8 mouse cellular contexts compared by ENCODE assay signal in genomic region chr14:32321732-32322685, GRCm38 (mm10). TPM values are rescaled to one million over a fixed set of nuclear protein-coding genes. Genes with fewer than 3 reads are reported as not detected.
DNase-seq lines count a peak whose midpoint lies in the region; ATAC-seq and TF ChIP-seq lines count a peak whose summit lies in the region.

TSS of gene Ogdhl (plus strand) at chr14:32322019.

- 3% methylated on average over 50 of the region's 50 CpGs for WGBS in lung, embryonic 14.5 days

- no peaks in the 10 kb centered on the region for H3K9me3 ChIP-seq in lung, embryonic 14.5 days (ENCODE audit: low read depth, low read length)

- peak within 1 kb of the TSS; percentile 60 for H3K9ac ChIP-seq in lung, embryonic 14.5 days

- no peaks in the 10 kb centered on the region for H3K27me3 ChIP-seq in lung, embryonic 14.5 days (ENCODE audit: insufficient read depth, low read length)

- H3K4me2 ChIP-seq in lung, embryonic 14.5 days, result peak within 1 kb of the TSS; percentile 79

- H3K4me1 ChIP-seq in lung, embryonic 14.5 days (ENCODE audit: insufficient read depth), result no peaks in the 10 kb centered on the region

- peak; percentile 86 for ATAC-seq in frontal cortex, adult (ENCODE audit: low TSS enrichment)
- ATAC-seq in hematopoietic stem cell, adult 5-6 weeks (replicated peaks in 1 of 2; ENCODE audit: insufficient read depth in 1 of 2, low FRiP score in 2 of 2, low TSS enrichment in 1 of 2, low read depth in 1 of 2, poor library complexity in 2 of 2, severe bottlenecking in 2 of 2), result peak; percentile 59 to 88; a peak in 2 of 4 replicates
- ATAC-seq in lung, embryonic 14.5 days (ENCODE audit: insufficient read depth), result peak; percentile 91

- no peak for TF ChIP-seq CTCF in lung, embryonic 14.5 days (IDR thresholded peaks at IDR 0.05; ENCODE audit: low read depth)

- no peaks in the 10 kb centered on the region for H3K36me3 ChIP-seq in lung, embryonic 14.5 days (ENCODE audit: insufficient read depth)

- peak; percentile 90 for DNase-seq in R1 (ENCODE audit: low read depth, low spot score)
- DNase-seq in cerebellum, adult 9-11 months, result peak; percentile 85
- peak; percentile 26 for DNase-seq in layer of hippocampus, adult 9-10 months (ENCODE audit: low spot score)
- peak; percentile 94 for DNase-seq in lung, embryonic 14.5 days
- peak; percentile 42 for DNase-seq in ovary, postnatal 10 days (ENCODE audit: low spot score)
- peak; percentile 60 for DNase-seq in thymus, postnatal 25 days

- no peak within 1 kb of the TSS for H3K27ac ChIP-seq in lung, embryonic 14.5 days (ENCODE audit: low read depth)

- peak within 1 kb of the TSS; percentile 70 for H3K4me3 ChIP-seq in lung, embryonic 14.5 days (ENCODE audit: low read depth, low read length)

RNA-seq across cellular contexts. Expression of gene Ogdhl, which starts in this region (rescaled TPM):
- 0.13 TPM in 1 of 2 replicates, not detected in the other for total RNA-seq in hematopoietic stem cell, adult 5-6 weeks (2017)
- 10.6 and 11.0 TPM in 2 replicates for polyA plus RNA-seq in lung, embryonic 14.5 days (2014; fragmentation: Nextera tagmentation; extraction: Ambion mirVana)

Comparison
In these comparisons a context has a peak if more than half of its experiments do, and no peak if none do; other contexts are left out.
1. Peak in ATAC-seq in hematopoietic stem cell, adult 5-6 weeks; RNA of the gene not detected or under 1 TPM.
2. DNase-seq: peak in every context shown above with its lines; median percentile 94 in lung, embryonic 14.5 days; 90 in R1; 85 in cerebellum, adult 9-11 months; 60 in thymus, postnatal 25 days; 42 in ovary, postnatal 10 days; 26 in layer of hippocampus, adult 9-10 months.